Mouse (Mus musculus): ENCODE data around the gene Entpd8.
A peak's percentile ranks its signal among the peaks of the same experiment; 100 is the strongest.

Gene Entpd8

GRCm38 (mm10) chr2:25095109-25095850, 15.2 kb downstream of the Entpd8 start, which contains the start of gene Noxa1:
Noxa1 (minus strand) TSS chr2:25095149.
- no peak for DNase-seq (ENCODE audit: low spot score in 2 of 2)

GRCm38 (mm10) chr2:25098005-25098615, 18.0 kb downstream of the Entpd8 start:
- DNase-seq (ENCODE audit: low spot score in 2 of 2): no peak

GRCm38 (mm10) chr2:25098956-25099355, 18.9 kb downstream of the Entpd8 start:
- DNase-seq (ENCODE audit: low spot score in 2 of 2): peak in 1 of 2 experiments; percentile 40

GRCm38 (mm10) chr2:25099703-25100102, 19.6 kb downstream of the Entpd8 start:
- no peak for DNase-seq (ENCODE audit: low spot score in 2 of 2)

GRCm38 (mm10) chr2:25104122-25104521, 24.0 kb downstream of the Entpd8 start:
- DNase-seq (ENCODE audit: low spot score in 2 of 2): no peak

GRCm38 (mm10) chr2:25106045-25106444, 25.9 kb downstream of the Entpd8 start:
- no peak for DNase-seq (ENCODE audit: low spot score in 2 of 2)

- no peak for DNase-seq (ENCODE audit: low spot score in 2 of 2)
Observed at GRCm38 (mm10) chr2:25109487-25109886, 29.4 kb downstream of the Entpd8 start.

GRCm38 (mm10) chr2:25110505-25111183, 30.5 kb downstream of the Entpd8 start:
- no peak for DNase-seq (ENCODE audit: low spot score in 2 of 2)

- DNase-seq (ENCODE audit: low spot score in 2 of 2): no peak
Observed at GRCm38 (mm10) chr2:25111184-25111791, 31.2 kb downstream of the Entpd8 start.

GRCm38 (mm10) chr2:25114308-25114707, 34.2 kb downstream of the Entpd8 start:
- no peak for DNase-seq (ENCODE audit: low spot score in 2 of 2)

- no peak for DNase-seq (ENCODE audit: low spot score in 2 of 2)
Observed at GRCm38 (mm10) chr2:25115442-25115841, 35.3 kb downstream of the Entpd8 start.

GRCm38 (mm10) chr2:25120963-25121362, 40.9 kb downstream of the Entpd8 start:
- DNase-seq (ENCODE audit: low spot score in 2 of 2): no peak

GRCm38 (mm10) chr2:25122666-25123065, 42.6 kb downstream of the Entpd8 start:
- DNase-seq (ENCODE audit: low spot score in 2 of 2): no peak

GRCm38 (mm10) chr2:25123527-25123926, 43.4 kb downstream of the Entpd8 start:
- DNase-seq (ENCODE audit: low spot score in 2 of 2): no peak

- DNase-seq (ENCODE audit: low spot score in 2 of 2): no peak
Observed at GRCm38 (mm10) chr2:25124411-25124810, 44.3 kb downstream of the Entpd8 start.

GRCm38 (mm10) chr2:25125146-25125545, 45.0 kb downstream of the Entpd8 start:
- no peak for DNase-seq (ENCODE audit: low spot score in 2 of 2)

GRCm38 (mm10) chr2:25126011-25127010, 46.2 kb downstream of the Entpd8 start:
- peak; percentile 36 to 71 for DNase-seq (ENCODE audit: low spot score in 2 of 2)

- DNase-seq (ENCODE audit: low spot score in 2 of 2): peak; percentile 28 to 35
Observed at GRCm38 (mm10) chr2:25127206-25127605, 47.1 kb downstream of the Entpd8 start.

- DNase-seq (ENCODE audit: low spot score in 2 of 2): no peak
Observed at GRCm38 (mm10) chr2:25128072-25128471, 48.0 kb downstream of the Entpd8 start.

- DNase-seq (ENCODE audit: low spot score in 2 of 2): no peak
Observed at GRCm38 (mm10) chr2:25131601-25132000, 51.5 kb downstream of the Entpd8 start.

All from cerebellum, postnatal 4 days (tissue).